Mouse (Mus musculus) liver, embryonic 16.5 days (tissue): ENCODE data around the gene Uts2r. TPM values are rescaled to one million over a fixed set of nuclear protein-coding genes. Genes with fewer than 3 reads are reported as not detected.

Source experiments
- ATAC-seq: fragments of 200-750 bp; cut with Nextera tagmentation; 2 replicates; pipeline ENCODE4 v1.8.0; 2017; ENCODE audit warnings: low read depth, mild to moderate bottlenecking, moderate number of reproducible peaks, moderate library complexity
- H3K27ac ChIP-seq: fragments of 300-500 bp; sonication (generic); 2 replicates; pipeline ENCODE4 v1.5.1; 2014; ENCODE audit warnings: mild to moderate bottlenecking, low read length
- H3K27me3 ChIP-seq: fragments of 300-500 bp; sonication (generic); 2 replicates; pipeline ENCODE4 v1.6.1; 2014; ENCODE audit warnings: low read depth, low read length, mixed read lengths; ENCODE audit not compliant: control insufficient read depth, insufficient read depth
- H3K36me3 ChIP-seq: fragments of 300-500 bp; sonication (generic); 2 replicates; pipeline ENCODE4 v1.6.1; 2014; ENCODE audit warnings: mild to moderate bottlenecking; ENCODE audit not compliant: control insufficient read depth, insufficient read depth
- H3K4me1 ChIP-seq: fragments of 300-500 bp; sonication (generic); 2 replicates; pipeline ENCODE4 v1.6.1; 2014; ENCODE audit warnings: low read depth, low read length, mixed read lengths; ENCODE audit not compliant: control insufficient read depth
- H3K4me2 ChIP-seq: fragments of 300-500 bp; sonication (generic); 2 replicates; pipeline ENCODE4 v1.6.1; 2014; ENCODE audit warnings: low read depth, low read length, mixed read lengths
- H3K4me3 ChIP-seq: fragments of 300-500 bp; sonication (generic); 2 replicates; pipeline ENCODE4 v1.5.1; 2014; ENCODE audit warnings: low read depth, mild to moderate bottlenecking, low read length
- H3K9ac ChIP-seq: fragments of 300-500 bp; sonication (generic); 2 replicates; pipeline ENCODE4 v1.6.1; 2014; ENCODE audit warnings: low read depth, low read length
- H3K9me3 ChIP-seq: fragments of 300-500 bp; sonication (generic); replicated peaks from 2 replicates; pipeline ENCODE4 v1.6.1; 2016; ENCODE audit warnings: low read length; ENCODE audit not compliant: control insufficient read depth
- WGBS: fragments of 180-500 bp; shearing (Covaris S2); extraction: QIAGEN DNeasy Blood & Tissue Kit; methylation state at CpG from one replicate; pipeline ENCODE4 v1.1.7; 2014; ENCODE audit not compliant: insufficient replicate concordance; 5-methylcytosine and 5-hydroxymethylcytosine counted together
- polyA plus RNA-seq: library from polyadenylated mRNA; unstranded; fragments of >200 nt; fragmentation: Nextera tagmentation; extraction: Ambion mirVana; gene quantifications from 2 replicates; pipeline ENCODE4 v1.2.1, GENCODE M21; 2015

Gene Uts2r
- polyA plus RNA-seq = 0.14 TPM in 1 of 2 replicates, not detected in the other

- no peak for ATAC-seq
- no peak within 1 kb of the TSS for H3K9ac ChIP-seq
- H3K4me2 ChIP-seq = no peak within 1 kb of the TSS
- no peak within 1 kb of the TSS for H3K4me3 ChIP-seq
- H3K27ac ChIP-seq = no peak within 1 kb of the TSS
- H3K4me1 ChIP-seq = no peaks in the 10 kb centered on the region
- no peaks in the 10 kb centered on the region for H3K9me3 ChIP-seq
- H3K36me3 ChIP-seq = no peaks in the 10 kb centered on the region
- H3K27me3 ChIP-seq = peaks cover 32% of the 10 kb centered on the region
- WGBS = 71% methylated on average over 5 of the region's 5 CpGs
These were observed at the start of gene Uts2r for GRCm38 (mm10) chr11:121159971-121160370. TSS of gene Uts2r (plus strand) at chr11:121160271.

- Histone ChIP-seq H3K27me3 (no peaks in the 10 kb centered on the region), H3K4me1 (no peaks in the 10 kb centered on the region), H3K27ac (no peak overlapping the region), H3K4me3 (no peak overlapping the region), H3K9me3 (no peaks in the 10 kb centered on the region), H3K9ac (no peak overlapping the region), H3K36me3 (no peaks in the 10 kb centered on the region), H3K4me2 (no peak overlapping the region)
- 57% methylated on average over 3 of the region's 3 CpGs for WGBS
- ATAC-seq = no peak
These were observed 49.0 kb upstream of the Uts2r start for GRCm38 (mm10) chr11:121111051-121111450.

- no peak overlapping the region for H3K27ac ChIP-seq
- no peak overlapping the region for H3K4me2 ChIP-seq
- ATAC-seq = no peak
- no peaks in the 10 kb centered on the region for H3K9me3 ChIP-seq
- no peak overlapping the region for H3K4me3 ChIP-seq
- H3K36me3 ChIP-seq = no peaks in the 10 kb centered on the region
- WGBS = 44% methylated on average over 1 of the region's 1 CpGs
- no peak overlapping the region for H3K9ac ChIP-seq
- no peaks in the 10 kb centered on the region for H3K27me3 ChIP-seq
- H3K4me1 ChIP-seq = no peaks in the 10 kb centered on the region
These were observed 48.5 kb upstream of the Uts2r start for GRCm38 (mm10) chr11:121111601-121112000.

- Histone ChIP-seq H3K4me1 (no peaks in the 10 kb centered on the region), H3K9ac (no peak overlapping the region), H3K4me2 (no peak overlapping the region), H3K27me3 (no peaks in the 10 kb centered on the region), H3K4me3 (no peak overlapping the region), H3K36me3 (no peaks in the 10 kb centered on the region), H3K9me3 (no peaks in the 10 kb centered on the region), H3K27ac (no peak overlapping the region)
- no peak for ATAC-seq
- 54% methylated on average over 5 of the region's 5 CpGs for WGBS
These were observed 47.8 kb upstream of the Uts2r start for GRCm38 (mm10) chr11:121112091-121112775.

- Histone ChIP-seq H3K27me3 (no peaks in the 10 kb centered on the region), H3K36me3 (no peaks in the 10 kb centered on the region), H3K4me3 (no peak overlapping the region), H3K4me2 (no peak overlapping the region), H3K9me3 (no peaks in the 10 kb centered on the region), H3K4me1 (no peaks in the 10 kb centered on the region), H3K27ac (no peak overlapping the region), H3K9ac (no peak overlapping the region)
- no peak for ATAC-seq
- 80% methylated on average over 18 of the region's 18 CpGs for WGBS
These were observed 42.0 kb upstream of the Uts2r start for GRCm38 (mm10) chr11:121118106-121118505.

- H3K27ac ChIP-seq = no peak within 1 kb of the TSS
- no peak within 1 kb of the TSS for H3K4me3 ChIP-seq
- no peaks in the 10 kb centered on the region for H3K27me3 ChIP-seq
- H3K9me3 ChIP-seq = no peaks in the 10 kb centered on the region
- no peak for ATAC-seq
- no peaks in the 10 kb centered on the region for H3K4me1 ChIP-seq
- 72% methylated on average over 3 of the region's 3 CpGs for WGBS
- H3K9ac ChIP-seq = no peak within 1 kb of the TSS
- H3K4me2 ChIP-seq = no peak within 1 kb of the TSS
- H3K36me3 ChIP-seq = no peaks in the 10 kb centered on the region
These were observed 41.5 kb upstream of the Uts2r start, which contains the start of gene Tex19.2 for GRCm38 (mm10) chr11:121118577-121118976. TSS of gene Tex19.2 (minus strand) at chr11:121118677.

GRCm38 (mm10) chr11:121121151-121121550, 38.9 kb upstream of the Uts2r start:
- no peak for ATAC-seq
- 57% methylated on average over 3 of the region's 3 CpGs for WGBS

GRCm38 (mm10) chr11:121122024-121122670, 37.9 kb upstream of the Uts2r start:
- H3K9ac ChIP-seq = no peak overlapping the region
- no peak overlapping the region for H3K4me2 ChIP-seq

More at GRCm38 (mm10) chr11:121121151-121121550, 38.9 kb upstream of the Uts2r start:
- Histone ChIP-seq H3K36me3 (no peaks in the 10 kb centered on the region), H3K4me2 (no peak overlapping the region), H3K9ac (no peak overlapping the region), H3K9me3 (no peaks in the 10 kb centered on the region), H3K4me1 (no peaks in the 10 kb centered on the region; the same call in 1 of the 2 replicates), H3K27me3 (no peaks in the 10 kb centered on the region), H3K4me3 (no peak overlapping the region), H3K27ac (no peak overlapping the region)

GRCm38 (mm10) chr11:121123438-121123837, 36.6 kb upstream of the Uts2r start:
- H3K4me2 ChIP-seq = no peak overlapping the region
- 51% methylated on average over 4 of the region's 4 CpGs for WGBS
- H3K27ac ChIP-seq = no peak overlapping the region
- no peaks in the 10 kb centered on the region for H3K9me3 ChIP-seq
- H3K4me3 ChIP-seq = no peak overlapping the region
- H3K9ac ChIP-seq = no peak overlapping the region
- no peak for ATAC-seq
- no peaks in the 10 kb centered on the region; the same call in 1 of the 2 replicates for H3K4me1 ChIP-seq
- H3K36me3 ChIP-seq = no peaks in the 10 kb centered on the region
- no peaks in the 10 kb centered on the region for H3K27me3 ChIP-seq

More at GRCm38 (mm10) chr11:121122024-121122670, 37.9 kb upstream of the Uts2r start:
- no peaks in the 10 kb centered on the region for H3K36me3 ChIP-seq
- WGBS = 17% methylated on average over 2 of the region's 2 CpGs
- H3K27me3 ChIP-seq = no peaks in the 10 kb centered on the region
- no peak overlapping the region for H3K4me3 ChIP-seq
- H3K4me1 ChIP-seq = no peaks in the 10 kb centered on the region; the same call in 1 of the 2 replicates
- no peaks in the 10 kb centered on the region for H3K9me3 ChIP-seq
- ATAC-seq = no peak
- no peak overlapping the region for H3K27ac ChIP-seq
